Mouse (Mus musculus) layer of hippocampus, adult 8-10 months (tissue): ENCODE measurements around the gene Ifngr1. TPM values are rescaled to one million over a fixed set of nuclear protein-coding genes. Genes with fewer than 3 reads are reported as not detected.
A peak's percentile ranks its signal among the peaks of the same experiment; 100 is the strongest.

Experiments used
- DNase-seq, 2 experiments: peaks; one replicate each; pipeline ENCODE4 v3.0.0; 2022; ENCODE audit warnings: low spot score in 2 of 2
- total RNA-seq, 4 experiments: library from RNA; stranded (reverse); gene quantifications; 2 replicates each; pipeline ENCODE4 v1.2.4; 2022

The Ifngr1 gene
- 10 to 100 TPM; 20.6 to 30.4 (median 25.0) TPM for total RNA-seq

DNA sequence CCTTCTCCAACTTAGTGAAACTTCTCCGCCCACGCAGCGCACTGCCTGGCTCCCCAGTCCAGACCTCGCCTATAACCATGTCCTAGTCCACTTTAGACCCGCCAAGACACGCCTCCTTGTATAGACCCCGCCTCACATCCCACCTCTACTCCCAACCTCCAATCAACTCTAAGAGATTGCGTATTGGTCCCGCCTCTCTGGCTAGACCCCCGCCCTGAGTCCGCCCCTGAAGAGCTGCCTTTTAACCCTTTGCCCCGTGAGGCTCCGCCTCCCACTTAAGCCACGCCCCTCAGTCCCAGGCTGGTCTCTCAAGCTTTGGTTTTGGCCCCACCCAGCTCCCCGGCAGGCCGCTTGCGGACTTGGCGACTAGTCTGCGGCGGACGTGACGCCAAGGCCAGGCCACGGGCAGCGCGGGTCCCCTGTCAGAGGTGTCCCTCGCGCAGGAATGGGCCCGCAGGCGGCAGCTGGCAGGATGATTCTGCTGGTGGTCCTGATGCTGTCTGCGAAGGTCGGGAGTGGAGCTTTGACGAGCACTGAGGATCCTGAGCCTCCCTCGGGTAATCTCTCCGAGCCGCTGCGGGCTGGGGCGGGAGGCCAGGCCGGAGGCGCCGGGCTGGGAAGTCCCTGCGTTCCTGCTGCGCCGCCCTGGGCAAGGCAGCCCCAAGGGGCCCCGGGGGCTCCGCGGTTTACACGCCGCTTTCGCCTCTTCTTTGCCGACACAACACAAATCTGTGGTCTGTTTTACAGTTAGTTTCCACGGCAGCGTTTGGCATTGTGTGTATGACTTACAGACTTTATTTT, at the start of gene Ifngr1:
Gene Ifngr1 (plus strand): TSS at position 309 of the 801 bp plus-strand sequence.
- DNase-seq: peak; percentile 95 to 96

DNA sequence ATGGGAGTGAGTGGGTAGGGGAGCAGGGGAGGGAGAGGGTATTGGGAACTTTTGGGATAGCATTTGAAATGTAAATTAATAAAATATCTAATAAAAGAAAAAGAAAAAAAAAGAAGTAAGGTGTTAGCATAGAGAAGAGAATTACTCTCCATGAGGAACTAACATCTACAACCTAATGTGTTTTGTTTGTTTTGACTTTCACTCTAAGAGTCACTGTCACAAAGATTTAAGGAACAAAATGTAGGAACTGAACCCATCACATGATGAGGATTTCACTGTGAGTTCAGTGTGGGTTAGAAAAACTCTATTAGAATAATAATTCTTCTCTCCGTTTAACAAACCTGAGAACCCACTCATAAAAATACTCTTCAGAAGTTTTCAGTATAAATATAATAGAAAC, 44.9 kb upstream of the Ifngr1 start:
- DNase-seq: no peak

DNA sequence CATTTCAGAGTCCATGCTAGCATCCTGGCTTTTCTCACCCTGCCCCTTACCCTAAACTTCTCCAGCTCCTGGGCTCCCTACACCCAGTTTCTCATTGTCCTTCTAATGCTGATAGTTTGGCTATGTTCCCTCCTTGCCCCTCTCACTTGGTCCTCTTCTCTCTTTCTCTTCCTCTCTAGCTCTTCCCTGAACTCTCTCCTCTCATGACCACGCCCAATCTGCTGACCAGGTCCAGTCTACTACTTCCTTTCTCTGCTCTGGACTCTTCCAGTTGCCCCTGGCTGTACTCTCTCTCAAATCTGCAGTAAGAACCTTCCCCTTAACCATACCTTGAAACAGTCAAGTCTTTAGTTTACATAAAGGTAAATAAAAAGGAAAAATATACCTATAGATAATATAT, 43.7 kb upstream of the Ifngr1 start:
- DNase-seq: no peak

DNA sequence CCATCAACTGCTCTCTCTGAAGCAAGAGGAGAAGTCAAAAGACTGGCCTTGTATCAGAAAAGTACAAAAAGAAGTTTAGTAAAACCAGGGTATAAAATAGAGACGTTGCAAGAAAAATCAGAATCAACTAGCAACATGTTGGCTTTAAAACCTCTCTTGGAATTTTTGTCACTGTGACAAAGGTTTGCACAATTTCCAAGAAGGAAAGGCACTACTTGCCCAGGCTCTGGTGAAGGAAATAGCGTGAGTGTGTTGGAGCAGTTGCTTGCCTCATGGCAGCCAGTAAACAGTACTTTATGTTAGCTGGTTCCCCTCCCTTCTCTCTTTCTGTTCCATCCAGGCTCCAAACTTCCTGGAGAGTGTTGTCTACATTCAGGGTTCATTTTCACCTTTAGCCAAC, 43.3 kb upstream of the Ifngr1 start:
- DNase-seq: no peak

DNA sequence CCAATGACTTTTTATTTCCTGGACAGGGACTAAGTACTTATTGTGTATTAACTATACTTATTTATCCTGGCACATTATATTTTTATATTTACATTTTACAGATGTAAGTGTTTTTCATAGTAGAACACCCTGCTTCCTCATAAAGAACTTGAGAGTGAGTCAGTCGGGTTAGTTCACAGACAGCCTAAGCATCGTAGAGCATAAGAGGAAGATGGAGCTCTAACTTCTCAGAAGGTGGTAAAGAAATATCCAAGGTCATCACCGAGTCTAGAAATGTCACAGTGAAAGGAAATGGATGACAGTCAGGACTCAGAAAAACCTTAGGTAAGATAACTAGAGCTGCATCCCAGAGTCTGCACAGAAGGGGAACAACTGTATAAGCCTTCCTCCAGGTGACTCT, 40.2 kb upstream of the Ifngr1 start:
- no peak for DNase-seq

DNA sequence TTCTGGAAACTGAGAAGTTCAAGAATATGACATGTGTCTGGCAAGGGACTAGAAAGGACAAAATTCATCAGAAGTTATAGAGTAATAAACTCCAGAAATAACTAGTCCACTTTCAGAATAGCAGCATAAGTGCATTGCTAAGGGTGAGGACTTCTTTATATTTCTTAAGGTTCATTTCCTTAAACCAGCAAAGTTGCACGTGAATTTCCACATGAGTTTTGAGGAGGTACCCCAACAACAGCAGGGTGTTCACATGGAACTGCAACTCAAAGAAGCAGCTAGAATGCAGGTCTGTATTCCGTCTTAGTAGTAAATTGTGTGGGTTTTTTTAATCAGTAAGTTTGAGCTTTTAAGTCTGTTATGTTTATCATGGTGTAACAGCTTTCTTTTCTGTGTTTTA, 37.9 kb upstream of the Ifngr1 start:
- no peak for DNase-seq

DNA sequence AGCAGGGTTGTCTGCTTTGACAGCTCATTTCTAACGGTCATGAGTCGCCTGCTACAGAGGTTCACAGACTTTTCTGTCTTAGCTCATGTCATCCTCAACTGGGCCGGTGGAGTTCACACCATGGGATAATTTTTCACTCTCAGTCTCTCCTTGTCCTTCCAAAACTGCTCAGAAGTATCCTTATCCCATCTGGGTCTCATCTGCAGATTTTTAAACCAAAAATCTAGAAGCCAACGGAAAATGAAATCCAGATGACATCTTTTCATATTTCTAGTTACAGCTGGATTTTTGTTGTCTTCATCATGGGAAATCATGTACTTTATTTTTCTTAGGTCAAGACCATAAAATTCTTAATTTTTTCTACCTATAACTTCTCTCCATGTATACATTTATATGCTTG, 34.1 kb upstream of the Ifngr1 start:
- no peak for DNase-seq

DNA sequence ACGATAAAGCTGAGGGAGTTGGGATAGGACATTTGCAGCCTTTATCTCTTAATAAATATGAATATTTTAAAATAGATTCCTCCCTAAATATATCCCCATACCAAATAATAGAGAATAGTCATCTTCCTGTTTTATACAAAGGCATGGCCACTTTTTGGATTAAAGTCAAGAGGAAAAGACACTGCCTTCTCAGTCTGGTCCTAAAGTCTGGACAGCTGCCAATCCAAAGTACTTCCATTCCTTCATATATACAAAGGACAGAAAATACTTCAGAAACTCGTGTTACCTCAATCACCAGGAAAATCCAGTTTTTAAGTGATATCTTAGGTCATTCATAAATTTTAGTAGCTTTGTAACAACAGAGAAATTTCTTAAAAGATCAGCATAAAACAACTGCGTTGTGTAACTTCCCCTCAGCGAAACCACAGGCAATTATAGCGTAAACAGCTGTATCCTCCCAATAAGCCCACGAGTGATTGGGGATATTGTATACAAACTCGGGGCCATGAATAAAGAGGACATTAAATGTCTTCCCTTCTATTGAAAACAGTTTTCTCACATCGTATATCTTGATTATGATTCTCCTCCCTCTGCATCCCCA, 32.1 kb upstream of the Ifngr1 start:
- DNase-seq: no peak

DNA sequence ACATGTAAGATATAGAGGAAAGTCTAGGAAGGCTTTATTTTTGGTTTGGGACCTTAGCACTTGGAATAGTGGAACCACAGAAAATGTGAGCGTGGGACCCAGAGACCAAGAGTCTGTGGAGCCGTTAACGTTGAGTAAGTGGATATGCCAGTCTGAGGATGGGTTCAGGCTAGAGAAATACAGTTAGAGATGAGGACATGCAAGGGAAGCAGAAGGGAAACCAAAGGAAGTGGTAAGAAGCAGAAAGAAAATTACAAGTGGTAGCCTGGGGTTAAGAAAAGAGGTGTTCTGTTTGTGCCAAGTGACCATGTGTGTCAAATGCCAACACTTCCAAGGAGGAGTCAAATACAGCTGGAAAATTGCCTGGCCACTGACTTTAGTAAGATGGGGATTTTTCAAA, 29.2 kb upstream of the Ifngr1 start:
- no peak for DNase-seq

DNA sequence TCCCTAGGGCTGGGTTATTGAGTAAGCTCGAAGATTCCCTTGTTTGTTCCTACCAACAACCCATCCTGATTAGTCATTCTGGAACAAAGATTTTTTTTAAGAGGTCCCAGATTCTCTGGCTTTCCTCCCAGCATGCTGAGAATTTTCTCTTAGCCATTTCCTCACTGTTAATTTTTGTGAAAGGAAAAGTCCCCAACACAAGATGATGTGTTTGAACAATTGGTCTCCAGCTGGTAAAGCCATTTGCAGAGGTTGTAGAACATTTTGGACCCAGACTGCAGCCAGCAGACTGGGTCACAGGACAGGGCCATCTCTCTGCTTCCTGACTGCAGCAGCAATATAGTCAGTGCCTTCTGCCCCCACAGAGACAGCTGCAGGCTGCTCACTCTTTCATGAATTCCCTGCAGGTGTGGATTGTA, 28.3 kb upstream of the Ifngr1 start:
- no peak for DNase-seq

DNA sequence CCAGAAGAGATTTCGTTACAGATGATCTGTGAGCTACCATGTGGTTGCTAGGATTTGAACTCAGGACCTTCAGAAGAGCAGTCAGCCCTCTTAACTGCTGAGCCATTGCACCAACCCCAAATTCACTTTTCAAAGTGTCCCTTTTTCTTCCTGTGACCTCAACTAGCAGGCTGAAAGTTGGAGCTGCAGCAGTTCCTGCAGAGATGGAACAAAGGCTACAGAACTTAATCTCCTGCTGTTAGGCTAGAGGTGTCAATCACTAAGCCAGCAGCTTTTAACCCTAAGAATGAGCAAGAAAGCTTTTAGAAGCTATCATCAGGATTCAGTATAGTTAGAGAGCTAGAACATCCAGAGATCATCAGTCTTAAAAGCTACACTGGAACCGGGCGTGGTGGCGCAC, 24.3 kb upstream of the Ifngr1 start:
- DNase-seq: no peak

DNA sequence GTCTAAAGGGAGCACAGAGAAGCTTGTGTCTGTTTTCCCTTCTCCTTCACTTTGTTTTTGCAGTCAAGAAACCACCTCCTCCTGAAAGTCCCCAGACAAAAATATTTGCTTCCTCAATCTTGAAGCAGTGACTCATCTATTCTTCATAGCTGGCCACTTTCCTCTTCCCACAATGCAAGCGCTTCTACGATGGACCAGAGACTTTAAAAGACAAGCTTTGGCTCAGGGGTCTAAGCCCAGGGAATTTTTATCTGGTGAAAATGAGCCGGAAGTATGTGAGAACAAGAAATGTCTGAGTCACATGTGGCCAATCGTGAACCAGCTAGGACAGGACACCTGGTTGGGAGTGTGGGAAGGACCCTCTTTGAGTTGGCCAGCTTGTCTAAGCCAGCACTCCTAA, 21.5 kb upstream of the Ifngr1 start:
- DNase-seq: no peak

DNA sequence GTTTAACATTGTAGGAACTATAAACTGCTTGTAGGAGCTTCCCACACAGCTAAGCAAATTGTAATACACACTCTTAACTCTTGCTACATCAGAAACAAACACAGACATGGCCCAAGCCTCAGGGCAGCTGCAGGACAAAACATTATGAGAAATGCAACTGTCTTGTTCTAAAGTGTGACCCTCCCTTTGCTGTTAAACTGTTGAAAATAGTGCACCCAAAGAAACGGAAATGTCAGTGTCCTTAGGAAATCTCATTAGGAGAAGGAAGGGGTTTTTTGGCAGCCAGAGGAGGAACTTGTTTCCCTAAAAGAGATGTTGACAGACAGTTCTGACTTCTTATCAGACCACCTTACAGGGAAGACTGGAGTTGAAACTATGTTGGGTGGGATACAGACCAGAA, 21.0 kb upstream of the Ifngr1 start:
- DNase-seq: no peak

DNA sequence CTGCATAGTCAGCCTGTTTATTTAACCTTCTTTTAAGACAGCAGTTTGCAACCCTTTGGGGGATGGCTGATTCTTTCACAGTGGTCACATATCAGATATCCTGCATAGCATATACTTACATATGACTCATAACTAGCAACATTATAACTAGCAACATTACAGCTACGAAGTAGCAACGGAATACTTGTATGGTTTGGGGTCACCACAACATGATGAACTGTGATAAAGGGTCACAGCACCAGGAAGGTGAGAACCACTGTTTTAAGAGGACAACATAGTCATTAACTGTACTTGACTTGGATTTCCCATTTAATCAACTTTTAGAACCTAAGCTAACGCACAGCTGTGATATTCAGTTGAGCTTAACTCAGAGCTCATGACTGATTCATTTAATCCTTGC, 14.2 kb upstream of the Ifngr1 start:
- DNase-seq: no peak

DNA sequence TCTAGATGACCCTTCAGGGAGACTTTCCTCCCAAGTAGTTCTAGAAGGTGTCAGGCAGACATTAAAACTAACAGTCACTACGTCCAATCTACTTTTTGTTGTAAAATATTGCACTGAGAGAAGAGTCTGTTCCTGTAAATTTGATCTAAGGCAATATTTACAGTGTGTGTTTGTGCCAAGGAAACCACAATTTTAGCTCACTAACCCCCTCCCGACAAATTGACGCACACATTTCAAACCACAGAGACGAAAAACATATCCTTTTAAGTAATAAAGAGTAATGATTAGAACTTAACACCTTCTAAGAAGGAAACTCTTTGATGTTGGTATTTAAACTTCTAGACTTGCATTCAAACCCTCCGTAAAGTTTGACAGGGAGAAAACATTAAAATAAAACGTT, 13.7 kb upstream of the Ifngr1 start:
- no peak for DNase-seq

DNA sequence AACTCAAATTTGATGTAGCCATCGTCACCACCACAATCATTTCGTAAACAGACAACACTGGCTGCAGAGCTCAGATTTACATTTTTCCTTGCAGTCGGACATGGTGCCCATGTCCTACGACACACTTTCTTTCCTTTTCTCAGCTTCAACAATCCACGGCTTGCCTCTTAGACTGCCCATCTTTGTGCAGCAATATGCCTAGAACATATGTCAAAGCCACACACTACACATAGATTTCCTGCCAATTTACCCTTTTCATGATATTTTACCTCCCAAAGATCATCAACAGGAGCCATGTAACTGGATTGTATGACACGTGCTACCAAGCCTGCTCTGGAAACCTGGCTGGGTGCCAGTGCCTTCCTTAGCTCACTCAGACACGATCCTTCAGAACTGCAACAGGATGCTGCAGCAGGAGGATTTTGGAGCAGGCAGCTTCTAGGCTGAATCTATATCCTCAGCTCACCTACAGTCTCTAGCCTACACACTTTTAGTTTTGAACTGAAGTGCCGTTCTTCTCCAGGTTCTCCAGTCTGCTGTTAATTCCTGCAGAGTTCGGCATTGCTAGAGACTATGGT, 13.3 kb upstream of the Ifngr1 start:
- DNase-seq: peak in 1 of 2 experiments; percentile 16

DNA sequence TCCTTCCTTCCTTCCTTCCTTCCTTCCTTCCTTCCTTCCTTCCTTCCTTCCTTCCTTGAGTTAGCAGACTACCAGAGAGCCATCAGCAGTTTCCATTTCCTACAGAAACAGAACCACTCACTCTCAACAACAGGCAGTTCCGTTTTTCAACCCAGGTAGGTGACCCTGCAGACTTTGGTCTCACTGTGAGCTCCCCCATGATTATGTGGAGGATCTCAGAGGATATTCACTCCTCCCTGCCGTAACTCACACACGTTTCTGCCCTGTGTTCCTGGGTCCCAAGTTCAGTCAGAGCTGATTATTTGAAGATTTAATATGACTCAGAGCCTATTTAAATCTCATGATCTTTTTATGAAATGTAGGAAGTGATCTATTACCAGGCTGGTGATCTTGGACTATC, 11.1 kb upstream of the Ifngr1 start:
- no peak for DNase-seq

DNA sequence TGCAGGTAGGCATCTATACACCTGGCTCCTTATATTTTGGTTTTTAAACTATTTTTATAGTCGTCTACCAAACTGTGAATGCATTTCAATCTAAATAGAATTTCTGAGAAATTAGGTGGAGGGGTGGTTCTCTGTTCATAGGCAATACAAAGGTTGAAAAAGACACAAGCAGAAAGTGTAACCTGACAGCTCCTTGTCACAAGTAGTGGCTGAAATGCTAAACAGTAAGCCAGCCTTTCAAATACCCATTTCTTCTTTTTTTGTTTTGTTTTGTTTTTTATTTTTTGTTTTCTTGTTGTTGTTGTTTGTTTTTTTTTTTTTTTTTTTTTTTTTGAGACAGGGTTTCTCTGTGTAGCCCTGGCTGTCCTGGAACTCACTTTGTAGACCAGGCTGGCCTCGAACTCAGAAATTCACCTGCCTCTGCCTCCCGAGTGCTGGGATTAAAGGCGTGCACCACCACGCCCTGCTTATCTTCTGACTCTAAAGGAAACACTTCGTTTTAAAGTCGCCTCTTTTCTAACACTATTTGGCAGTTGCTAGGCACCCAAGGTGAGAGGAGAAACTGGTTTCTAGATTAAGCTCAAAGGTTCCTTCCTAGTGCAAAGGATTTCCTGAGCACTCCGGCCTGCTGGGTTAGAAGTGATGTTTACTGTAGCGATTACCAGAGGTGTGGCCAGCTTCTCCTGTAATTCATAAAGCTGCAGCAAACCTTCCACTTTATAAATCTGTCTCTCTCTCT, 9.7 kb upstream of the Ifngr1 start:
- no peak for DNase-seq

DNA sequence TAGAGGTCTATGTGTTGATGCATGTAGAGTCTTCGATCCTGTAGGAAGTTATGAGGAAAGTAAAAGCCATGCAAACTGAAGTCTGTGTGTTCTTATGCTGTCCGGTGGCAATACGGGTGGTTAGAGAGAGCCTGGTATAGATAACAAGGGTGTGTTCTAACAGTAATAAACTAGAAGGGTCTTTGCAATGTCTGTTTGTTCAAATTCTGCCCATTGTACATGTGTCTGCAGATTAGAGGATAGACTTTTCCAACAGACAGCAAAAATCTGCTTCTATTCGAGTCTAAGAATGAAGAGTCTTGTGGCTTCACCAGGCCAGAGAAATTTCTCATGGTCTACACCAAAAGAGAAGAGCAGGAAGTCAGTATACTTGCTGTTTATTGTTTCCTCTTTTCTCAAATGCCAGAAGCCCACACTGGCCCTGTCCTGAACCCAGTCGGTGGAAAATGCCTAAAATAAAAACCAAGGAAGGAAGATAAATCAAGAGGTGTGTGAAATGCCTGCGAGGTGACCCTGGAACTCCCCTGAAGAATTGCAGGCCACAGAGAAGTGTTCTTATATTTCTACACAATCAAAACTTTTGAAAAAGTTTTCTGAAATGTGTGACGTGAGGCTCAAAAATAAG, 8.8 kb upstream of the Ifngr1 start:
- DNase-seq: no peak

DNA sequence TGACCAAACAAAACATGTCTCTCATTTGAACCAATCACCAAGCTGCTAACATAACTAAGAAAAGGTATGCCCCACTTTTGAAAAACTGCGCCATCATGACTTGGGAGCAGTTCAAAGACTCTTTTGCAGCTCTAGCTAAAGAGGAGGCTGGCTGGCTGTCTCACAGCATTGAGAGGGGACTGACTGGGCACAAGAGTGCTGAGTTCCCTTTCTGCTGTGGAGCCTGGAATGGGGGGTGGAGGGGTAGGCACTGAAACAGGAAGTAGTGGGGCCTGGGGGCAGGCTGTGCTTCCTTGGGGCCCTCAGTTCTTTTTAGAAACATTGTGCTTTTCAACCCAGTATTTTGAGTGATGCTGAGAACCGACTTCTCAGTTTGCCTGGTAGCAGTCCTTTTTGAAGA, 7.7 kb upstream of the Ifngr1 start:
- no peak for DNase-seq

DNA sequence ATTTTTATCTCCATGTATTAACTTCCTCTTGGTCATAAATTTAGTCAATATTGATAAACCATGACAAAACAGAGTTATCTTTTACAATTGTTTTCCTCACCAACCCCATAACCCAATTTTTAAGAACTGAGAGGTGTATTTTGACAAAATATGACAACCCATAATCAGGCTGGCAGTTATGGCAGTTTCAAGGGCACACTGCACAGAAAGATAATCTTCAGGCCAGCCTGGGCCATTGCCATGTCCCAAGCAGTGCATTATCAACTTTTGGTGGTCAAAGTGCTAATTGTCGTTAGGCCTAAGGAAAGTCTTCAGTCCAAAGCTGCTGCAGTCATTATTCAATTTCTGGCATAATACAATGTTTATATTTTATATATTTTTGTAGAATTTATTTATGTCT, 6.9 kb upstream of the Ifngr1 start:
- no peak for DNase-seq

DNA sequence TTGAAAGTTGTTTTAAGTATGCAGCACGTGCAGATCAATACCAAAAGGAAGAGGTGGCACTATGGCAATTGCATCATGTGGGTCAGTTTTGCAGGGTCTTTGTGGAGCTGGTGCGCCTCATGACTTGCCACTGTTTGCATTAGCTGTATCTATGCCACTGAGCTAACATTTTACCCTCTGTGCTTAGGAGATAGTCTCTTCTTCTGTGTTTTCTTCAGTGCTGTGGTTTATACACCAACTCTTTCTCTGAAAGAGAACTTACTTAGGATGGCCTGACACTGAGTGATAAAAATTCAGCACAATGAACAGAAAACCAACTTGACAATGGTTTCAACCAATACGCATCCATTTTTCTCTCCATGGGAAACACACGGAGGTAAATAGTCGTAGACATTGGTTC, 5.9 kb upstream of the Ifngr1 start:
- DNase-seq: no peak
